Mouse (Mus musculus) C3H10T1/2 (cell line): ENCODE results near the gene Tk1. TPM values are rescaled to one million over a fixed set of nuclear protein-coding genes. Genes with fewer than 3 reads are reported as not detected.

Source experiments
- polyA plus RNA-seq, 2 experiments: library from polyadenylated mRNA; unstranded; fragments of >200 nt; fragmentation: generic; extraction: Trizol; gene quantifications; one replicate each; pipeline ENCODE4 v1.2.1; 2012; ENCODE audit warnings: missing spikeins in 2 of 2

Gene Tk1
- 100 to 1,000 TPM; 130 to 337 TPM for polyA plus RNA-seq

GRCm38 (mm10) chr11:117825333-117826101, at the start of gene Tk1, which contains the start of gene Afmid:
Gene Tk1 (minus strand): TSS chr11:117826092.
Gene Afmid (plus strand): TSS chr11:117825924.

GRCm38 (mm10) chr11:117872861-117873608, 47.1 kb upstream of the Tk1 start, which contains the start of gene Tha1:
Gene Tha1 (minus strand): TSS chr11:117873481.

GRCm38 (mm10) chr11:117860601-117861000, 34.7 kb upstream of the Tk1 start, which contains the start of gene Tmem235:
Gene Tmem235 (plus strand): TSS chr11:117860752.

GRCm38 (mm10) chr11:117848985-117849671, 23.2 kb upstream of the Tk1 start, which contains the start of gene Birc5:
Gene Birc5 (plus strand): TSS chr11:117849251.

GRCm38 (mm10) chr11:117809407-117810311, 16.2 kb downstream of the Tk1 start, which contains the start of the genes Gm20708 and Syngr2:
Gene Gm20708 (plus strand): TSS chr11:117809668.
Gene Syngr2 (plus strand): TSS chr11:117809668.

GRCm38 (mm10) chr11:117797511-117798159, 28.3 kb downstream of the Tk1 start, which contains the start of gene 6030468B19Rik:
Gene 6030468B19Rik (plus strand): TSS chr11:117797660.

GRCm38 (mm10) chr11:117781993-117782704, 43.7 kb downstream of the Tk1 start, which contains the start of the genes Tmc8 and Tmc6:
Gene Tmc8 (plus strand): TSS chr11:117782076.
Gene Tmc6 (minus strand): TSS chr11:117782198.

Other genes starting within 250 kb of the Tk1 start
- 10 to 100 TPM in 1 of 2 experiments, 1 to 10 TPM in 1; 1.6 to 15.4 TPM for gene Tnrc6c, start 171.8 kb downstream of the Tk1 start, polyA plus RNA-seq
- gene Tmc8, start 44.0 kb downstream of the Tk1 start, polyA plus RNA-seq: under 1 TPM; 0.05 to 0.53 TPM
- 10 to 100 TPM; 34.3 to 53.3 TPM for gene Tmc6, start 43.9 kb downstream of the Tk1 start, polyA plus RNA-seq
- gene 6030468B19Rik, start 28.4 kb downstream of the Tk1 start, polyA plus RNA-seq: not detected
- gene Gm20708, start 16.4 kb downstream of the Tk1 start, polyA plus RNA-seq: under 1 TPM; 0.08 to 0.85 TPM
- 100 to 1,000 TPM in 1 of 2 experiments, 10 to 100 TPM in 1; 85.3 to 136 TPM for gene Syngr2, start 16.4 kb downstream of the Tk1 start, polyA plus RNA-seq
- 10 to 100 TPM in 1 of 2 experiments, 1 to 10 TPM in 1; 4.2 to 10.4 TPM for gene Afmid, start 168 bp downstream of the Tk1 start, polyA plus RNA-seq
- 100 to 1,000 TPM; 206 to 286 TPM for gene Birc5, start 23.2 kb upstream of the Tk1 start, polyA plus RNA-seq
- under 1 TPM; 0.01 to 0.13 TPM for gene Tmem235, start 34.7 kb upstream of the Tk1 start, polyA plus RNA-seq
- gene Tha1, start 47.4 kb upstream of the Tk1 start, polyA plus RNA-seq: 1 to 10 TPM in 1 of 2 experiments, under 1 TPM in 1; 0.95 to 6.1 TPM
- gene Socs3, start 144.0 kb upstream of the Tk1 start, polyA plus RNA-seq: 10 to 100 TPM; 16.0 to 49.1 TPM
- 10 to 100 TPM; 54.3 to 64.9 TPM for gene Pgs1, start 160.2 kb upstream of the Tk1 start, polyA plus RNA-seq